Mouse (Mus musculus) midbrain, embryonic 14.5 days (tissue): Measurements from ENCODE around the gene Nrxn1. TPM values are rescaled to one million over a fixed set of nuclear protein-coding genes. Genes with fewer than 3 reads are reported as not detected.

Experiments
- ATAC-seq: fragments of 200-750 bp; cut with Nextera tagmentation; 2 replicates; pipeline ENCODE4 v1.8.0; 2017; ENCODE audit warnings: moderate number of reproducible peaks, moderate library complexity; ENCODE audit not compliant: low FRiP score, low TSS enrichment
- DNase-seq: peaks from one replicate; pipeline ENCODE4 v3.0.0-alpha.2; 2015
- H3K27ac ChIP-seq: fragments of 300-500 bp; sonication (generic); replicated peaks from 2 replicates; pipeline ENCODE4 v1.5.1; 2014; ENCODE audit warnings: mild to moderate bottlenecking, low read depth, low read length, moderate library complexity
- H3K27me3 ChIP-seq: fragments of 300-500 bp; sonication (generic); 2 replicates; pipeline ENCODE4 v1.6.1; 2014; ENCODE audit warnings: low read length, control low read depth, mixed read lengths; ENCODE audit not compliant: control insufficient read depth, insufficient read depth
- H3K36me3 ChIP-seq: fragments of 300-500 bp; sonication (generic); 2 replicates; pipeline ENCODE4 v1.6.1; 2014; ENCODE audit warnings: low read length, control low read depth; ENCODE audit not compliant: control insufficient read depth, insufficient read depth
- H3K4me1 ChIP-seq: fragments of 300-500 bp; sonication (generic); 2 replicates; pipeline ENCODE4 v1.6.1; 2014; ENCODE audit warnings: mild to moderate bottlenecking, antibody characterized with exemption, low read length, control low read depth; ENCODE audit not compliant: control insufficient read depth, insufficient read depth
- H3K4me2 ChIP-seq: fragments of 300-500 bp; sonication (generic); 2 replicates; pipeline ENCODE4 v1.6.1; 2014; ENCODE audit warnings: mild to moderate bottlenecking, low read length, moderate library complexity
- H3K4me3 ChIP-seq: fragments of 300-500 bp; sonication (generic); replicated peaks from 2 replicates; pipeline ENCODE4 v1.5.1; 2014; ENCODE audit warnings: low read depth, low read length
- H3K9ac ChIP-seq: fragments of 300-500 bp; sonication (generic); replicated peaks from 2 replicates; pipeline ENCODE4 v1.6.1; 2014; ENCODE audit warnings: mild to moderate bottlenecking, low read length, moderate library complexity
- H3K9me3 ChIP-seq: fragments of 300-500 bp; sonication (generic); 2 replicates; pipeline ENCODE4 v1.6.1; 2016; ENCODE audit warnings: low read length, control low read depth, mixed read lengths; ENCODE audit not compliant: control insufficient read depth
- WGBS: fragments of 180-500 bp; shearing (Covaris S2); extraction: QIAGEN DNeasy Blood & Tissue Kit; methylation state at CpG from one replicate; pipeline ENCODE4 v1.1.7; 2014; 5-methylcytosine and 5-hydroxymethylcytosine counted together
- polyA plus RNA-seq: library from polyadenylated mRNA; unstranded; fragments of >200 nt; fragmentation: Nextera tagmentation; extraction: Ambion mirVana; gene quantifications from 2 replicates; pipeline ENCODE4 v1.2.1, GENCODE M21; 2014

The Nrxn1 gene
- polyA plus RNA-seq, 1 experiment from 2014 or later: 171 TPM

DNA sequence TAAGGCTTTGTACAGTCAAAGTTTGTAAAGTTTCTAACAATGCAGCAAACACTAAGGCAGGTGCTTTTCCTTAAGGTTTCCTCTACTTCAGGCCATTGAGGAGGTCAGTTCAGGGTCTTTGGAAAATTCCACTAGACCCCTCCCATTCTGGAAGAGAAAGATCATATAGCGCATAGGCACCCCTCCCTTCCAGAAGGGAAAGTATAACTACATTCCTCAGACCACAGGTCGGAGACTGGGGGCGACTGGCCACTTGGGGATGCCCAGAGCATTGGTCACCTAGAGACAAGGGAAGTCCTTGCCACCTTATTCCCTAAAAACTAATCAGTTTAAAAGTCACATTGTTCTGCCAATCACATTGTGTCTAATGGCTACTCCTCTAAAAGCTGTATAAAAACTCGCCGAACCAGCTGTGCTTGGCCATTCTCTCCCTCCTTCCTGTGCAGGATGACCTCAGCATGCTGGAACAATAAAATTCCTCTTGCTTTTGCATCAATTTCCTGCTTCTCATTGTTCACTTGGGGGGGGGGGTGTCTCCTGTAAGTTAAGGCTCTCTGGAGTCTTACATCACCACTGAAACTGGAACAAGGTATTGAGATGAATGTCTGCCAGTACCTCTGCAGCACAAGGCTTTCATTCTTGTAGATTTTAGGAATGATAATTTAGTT is 305.6 kb downstream of the Nrxn1 start:
- Histone ChIP-seq H3K4me1 (no peaks in the 10 kb centered on the region), H3K9me3 (no peaks in the 10 kb centered on the region), H3K27ac (no peak overlapping the region), H3K36me3 (no peaks in the 10 kb centered on the region), H3K9ac (no peak overlapping the region), H3K27me3 (no peaks in the 10 kb centered on the region), H3K4me3 (no peak overlapping the region), H3K4me2 (no peak overlapping the region)
- DNase-seq (no peak), ATAC-seq (no peak)
- 80% methylated on average over 5 of the region's 5 CpGs for WGBS

- Histone ChIP-seq H3K4me2 (no peak overlapping the region), H3K36me3 (no peaks in the 10 kb centered on the region), H3K27ac (no peak overlapping the region), H3K4me1 (no peaks in the 10 kb centered on the region), H3K4me3 (no peak overlapping the region), H3K27me3 (no peaks in the 10 kb centered on the region), H3K9me3 (no peaks in the 10 kb centered on the region), H3K9ac (no peak overlapping the region)
- ATAC-seq (no peak), DNase-seq (no peak)
- WGBS: 86% methylated on average over 1 of the region's 1 CpGs
Measured at GRCm38 (mm10) chr17:90780481-90780880, 312.4 kb downstream of the Nrxn1 start.

DNA sequence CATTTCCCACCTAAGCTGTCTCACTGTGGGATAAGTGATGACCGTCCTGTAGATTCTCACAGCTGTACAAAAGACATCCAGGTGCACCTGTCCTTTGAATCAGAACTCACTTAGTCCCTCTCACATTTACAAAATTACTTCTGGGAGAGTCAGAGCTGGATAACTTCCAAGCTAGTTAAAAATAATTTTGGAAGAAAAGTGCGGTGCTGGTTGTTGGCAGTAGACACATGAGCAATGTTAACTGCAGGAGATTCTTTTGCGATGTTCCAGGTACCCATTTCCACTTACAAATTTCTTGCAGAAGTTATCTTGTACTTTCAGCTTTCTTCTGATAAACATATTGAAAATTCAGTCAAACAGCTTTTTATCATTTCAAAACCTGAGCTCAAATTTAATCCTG is 317.5 kb downstream of the Nrxn1 start:
- ATAC-seq (no peak), DNase-seq (no peak)
- Histone ChIP-seq H3K27me3 (no peaks in the 10 kb centered on the region), H3K9ac (no peak overlapping the region), H3K4me1 (no peaks in the 10 kb centered on the region), H3K36me3 (no peaks in the 10 kb centered on the region), H3K4me3 (no peak overlapping the region), H3K9me3 (no peaks in the 10 kb centered on the region), H3K27ac (no peak overlapping the region), H3K4me2 (no peak overlapping the region)
- 90% methylated on average over 3 of the region's 3 CpGs for WGBS

DNA sequence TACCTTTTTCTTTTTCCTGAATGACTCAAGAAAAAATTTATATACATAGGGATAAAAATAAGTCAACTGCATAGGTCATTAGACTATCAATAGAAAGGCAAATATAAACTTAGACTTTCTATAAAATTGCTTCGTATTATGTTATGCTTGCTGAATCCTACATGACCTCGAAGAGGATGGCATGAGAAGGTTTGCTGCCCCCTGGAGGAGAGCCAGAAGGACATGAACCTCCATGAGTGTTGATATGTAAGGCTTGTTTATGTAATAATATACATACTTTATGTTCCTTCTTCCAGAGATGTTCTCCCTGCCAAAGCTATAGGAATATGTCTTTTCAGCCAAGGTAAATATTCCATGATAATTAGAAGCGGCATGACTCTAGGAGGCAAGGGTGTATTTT is 319.6 kb downstream of the Nrxn1 start:
- H3K9ac ChIP-seq: no peak overlapping the region
- H3K27ac ChIP-seq: no peak overlapping the region
- no peaks in the 10 kb centered on the region for H3K36me3 ChIP-seq
- H3K27me3 ChIP-seq: no peaks in the 10 kb centered on the region
- H3K9me3 ChIP-seq: no peaks in the 10 kb centered on the region
- H3K4me3 ChIP-seq: no peak overlapping the region
- no peak overlapping the region for H3K4me2 ChIP-seq
- H3K4me1 ChIP-seq: peaks cover 2% of the 10 kb centered on the region; the same call in 1 of the 2 replicates
- no peak for DNase-seq
- 86% methylated on average over 3 of the region's 3 CpGs for WGBS
- ATAC-seq: no peak

DNA sequence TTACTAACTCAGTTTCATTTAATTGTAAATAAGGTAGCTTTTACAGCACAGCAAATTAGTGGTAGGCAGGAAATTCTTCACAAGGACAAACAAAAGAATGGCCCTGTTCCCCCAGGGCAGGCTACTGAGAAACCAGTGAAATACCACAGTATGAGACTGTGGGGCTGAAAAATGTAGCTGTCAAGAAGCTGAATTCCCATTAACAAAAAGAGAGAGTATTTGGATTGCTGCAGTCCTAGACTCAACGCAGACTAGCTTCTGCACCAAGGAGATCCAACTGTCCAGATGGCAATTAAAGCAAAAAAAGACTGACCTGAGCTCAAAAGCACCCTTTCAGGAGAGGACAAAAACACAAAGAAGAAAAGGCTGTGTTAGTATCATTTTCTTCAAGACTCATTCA is 324.7 kb downstream of the Nrxn1 start:
- ATAC-seq: no peak
- WGBS: 8% methylated on average over 1 of the region's 1 CpGs
- no peak overlapping the region for H3K4me2 ChIP-seq
- H3K4me3 ChIP-seq: no peak overlapping the region
- 0 out of 2 replicates have a peak overlapping the region, but pooled peaks have one; percentile 45 for H3K27ac ChIP-seq
- H3K36me3 ChIP-seq: no peaks in the 10 kb centered on the region
- H3K9me3 ChIP-seq: no peaks in the 10 kb centered on the region
- DNase-seq: peak; percentile 23
- H3K9ac ChIP-seq: no peak overlapping the region
- H3K4me1 ChIP-seq: peaks cover 5% of the 10 kb centered on the region; the same call in 1 of the 2 replicates
- no peaks in the 10 kb centered on the region for H3K27me3 ChIP-seq

DNA sequence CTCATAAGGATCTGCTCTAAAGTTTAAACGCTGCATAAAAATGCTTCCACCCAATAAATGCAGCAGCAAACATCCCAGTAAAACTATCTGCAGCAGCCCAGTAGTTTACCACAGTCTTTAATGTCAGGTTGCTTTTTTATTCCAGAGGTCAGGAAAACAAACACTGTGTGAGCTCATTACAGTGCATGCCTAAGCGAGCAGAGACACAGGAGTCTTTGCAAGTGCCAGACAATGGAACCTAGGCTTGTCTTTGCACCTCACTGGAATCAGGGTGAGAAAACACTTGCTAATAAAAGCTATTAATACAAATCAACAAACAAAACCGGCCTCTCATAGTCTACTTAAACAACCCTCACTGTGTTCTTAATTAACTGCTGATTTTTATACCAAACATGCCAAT is 365.7 kb downstream of the Nrxn1 start:
- Histone ChIP-seq H3K4me2 (no peak overlapping the region), H3K4me1 (no peaks in the 10 kb centered on the region), H3K9ac (no peak overlapping the region), H3K9me3 (no peaks in the 10 kb centered on the region), H3K36me3 (no peaks in the 10 kb centered on the region), H3K27ac (no peak overlapping the region), H3K27me3 (no peaks in the 10 kb centered on the region), H3K4me3 (no peak overlapping the region)
- WGBS: 30% methylated on average over 3 of the region's 3 CpGs
- no peak for ATAC-seq
- DNase-seq: no peak

GRCm38 (mm10) chr17:90704773-90705172 is 388.1 kb downstream of the Nrxn1 start:
- DNase-seq (peak; percentile 62), ATAC-seq (peak; percentile 78; the same call in 1 of the 2 replicates)
- Histone ChIP-seq H3K4me1 (peaks cover 10% of the 10 kb centered on the region; the same call in 1 of the 2 replicates), H3K9me3 (no peaks in the 10 kb centered on the region), H3K27ac (no peak overlapping the region), H3K36me3 (no peaks in the 10 kb centered on the region), H3K4me2 (no peak overlapping the region), H3K9ac (no peak overlapping the region), H3K27me3 (no peaks in the 10 kb centered on the region), H3K4me3 (no peak overlapping the region)
- 44% methylated on average over 4 of the region's 4 CpGs for WGBS

GRCm38 (mm10) chr17:90702626-90703025 is 390.2 kb downstream of the Nrxn1 start:
- H3K9ac ChIP-seq: no peak overlapping the region
- WGBS: 86% methylated on average over 1 of the region's 1 CpGs
- H3K4me2 ChIP-seq: no peak overlapping the region
- H3K36me3 ChIP-seq: no peaks in the 10 kb centered on the region
- peaks cover 14% of the 10 kb centered on the region; the same call in 1 of the 2 replicates for H3K4me1 ChIP-seq
- H3K9me3 ChIP-seq: no peaks in the 10 kb centered on the region
- no peak for DNase-seq
- H3K27me3 ChIP-seq: no peaks in the 10 kb centered on the region
- no peak overlapping the region for H3K27ac ChIP-seq
- ATAC-seq: no peak
- no peak overlapping the region for H3K4me3 ChIP-seq

DNA sequence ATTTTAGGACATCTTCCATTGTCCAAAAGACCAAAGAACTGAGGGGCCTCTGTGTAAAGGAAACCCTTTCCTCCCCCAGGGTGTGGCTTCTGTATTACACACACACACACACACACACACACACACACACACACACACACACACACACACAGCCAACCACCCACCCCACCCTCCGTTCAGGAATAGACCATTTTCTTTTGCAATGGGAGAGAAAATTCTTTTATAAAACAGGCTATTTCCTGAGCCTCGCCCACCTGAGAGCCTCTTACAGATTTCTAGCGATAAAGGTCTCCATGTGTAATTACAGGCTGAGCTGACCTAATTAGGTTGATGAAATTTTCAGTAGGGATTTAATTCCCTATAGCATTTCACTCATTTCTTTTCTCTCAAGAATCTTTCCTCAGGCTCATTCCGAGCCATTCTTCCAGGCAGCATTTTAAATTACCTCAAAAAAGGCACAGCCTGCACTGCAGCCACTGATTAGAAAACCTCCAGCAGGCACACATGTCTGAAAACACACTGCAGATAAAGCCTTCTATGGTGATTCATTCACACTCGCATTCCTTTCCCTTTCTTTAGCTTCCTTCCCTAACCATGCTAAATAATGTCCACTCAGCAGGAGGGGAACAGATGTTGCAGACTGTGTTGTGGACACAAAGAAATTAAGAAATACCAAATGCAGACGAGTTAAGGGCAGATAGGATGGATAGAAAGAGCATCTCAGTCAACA is 396.6 kb downstream of the Nrxn1 start:
- peak overlapping the region; percentile 84 for H3K27ac ChIP-seq
- H3K9ac ChIP-seq: no peak overlapping the region
- H3K9me3 ChIP-seq: no peaks in the 10 kb centered on the region
- H3K4me2 ChIP-seq: peak overlapping the region; percentile 28
- DNase-seq: peak; percentile 74
- peak; percentile 83 for ATAC-seq
- 3% methylated on average over 6 of the region's 6 CpGs for WGBS
- H3K36me3 ChIP-seq: no peaks in the 10 kb centered on the region
- H3K27me3 ChIP-seq: no peaks in the 10 kb centered on the region
- no peak overlapping the region for H3K4me3 ChIP-seq
- H3K4me1 ChIP-seq: peaks cover 27% of the 10 kb centered on the region
